Mouse (Mus musculus) spleen, postnatal 14 days (tissue): Measurements from ENCODE around the gene Gm3636.
"Not testable (repeated sequence)": the region's sequence is repeated elsewhere in the genome, so short reads cannot be mapped to it uniquely, and the experiment has no call there.

Experiments
- DNase-seq, 2 experiments: peaks; one replicate each; pipeline ENCODE4 v3.0.0; 2021 to 2022; ENCODE audit warnings: low spot score in 2 of 2

The Gm3636 gene

GRCm38 (mm10) chr14:6742232-6742631 lies at the start of gene Gm3636:
TSS of gene Gm3636 (minus strand) at chr14:6742332.
- not testable (repeated sequence) for DNase-seq

DNA sequence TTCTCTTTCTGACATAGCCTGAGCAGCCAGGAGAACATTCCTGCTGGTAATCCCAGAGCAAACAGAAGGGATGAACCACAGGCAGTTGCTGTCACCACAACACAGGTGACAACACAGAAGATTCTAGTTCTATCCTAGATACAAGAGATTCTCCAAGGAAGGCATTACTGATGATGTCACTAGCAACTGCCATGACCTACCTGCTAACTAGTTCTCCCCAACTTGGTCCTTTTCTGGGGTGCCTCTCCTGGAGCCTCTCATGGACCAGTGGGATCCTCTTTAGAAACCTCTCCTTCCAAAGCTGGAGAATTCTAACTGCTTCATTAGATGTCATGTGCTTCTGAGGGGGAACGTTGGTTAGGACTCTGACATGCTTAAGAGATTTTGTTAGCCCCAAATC lies 32.2 kb upstream of the Gm3636 start, which contains the start of gene Gm8362:
TSS of gene Gm8362 (minus strand) at position 101 of the 400 bp plus-strand sequence.
- not testable (repeated sequence) for DNase-seq

- not testable (repeated sequence) for DNase-seq
These were observed 15.1 kb upstream of the Gm3636 start for GRCm38 (mm10) chr14:6757231-6757536.

- DNase-seq, result not testable (repeated sequence)
These were observed 14.5 kb upstream of the Gm3636 start for GRCm38 (mm10) chr14:6756384-6757230.

GRCm38 (mm10) chr14:6720151-6720550 lies 22.0 kb downstream of the Gm3636 start, which contains the start of gene Gm8050:
TSS of gene Gm8050 (minus strand) at chr14:6720251.
- not testable (repeated sequence) for DNase-seq
